Mouse (Mus musculus): ENCODE measurements around the gene Fndc7.

Gene Fndc7

GRCm38 (mm10) chr3:108889908-108890307 lies at the start of gene Fndc7:
Fndc7 (minus strand) TSS chr3:108890008.
- DNase-seq (ENCODE audit: inconsistent ontology term) = no peak

- DNase-seq (ENCODE audit: inconsistent ontology term) = no peak
These were observed 49.8 kb upstream of the Fndc7 start, which contains the start of gene Henmt1 for GRCm38 (mm10) chr3:108939573-108939972. Henmt1 (plus strand) TSS chr3:108939873.

- DNase-seq (ENCODE audit: inconsistent ontology term) = no peak
These were observed 48.9 kb upstream of the Fndc7 start for GRCm38 (mm10) chr3:108938691-108939090.

DNA sequence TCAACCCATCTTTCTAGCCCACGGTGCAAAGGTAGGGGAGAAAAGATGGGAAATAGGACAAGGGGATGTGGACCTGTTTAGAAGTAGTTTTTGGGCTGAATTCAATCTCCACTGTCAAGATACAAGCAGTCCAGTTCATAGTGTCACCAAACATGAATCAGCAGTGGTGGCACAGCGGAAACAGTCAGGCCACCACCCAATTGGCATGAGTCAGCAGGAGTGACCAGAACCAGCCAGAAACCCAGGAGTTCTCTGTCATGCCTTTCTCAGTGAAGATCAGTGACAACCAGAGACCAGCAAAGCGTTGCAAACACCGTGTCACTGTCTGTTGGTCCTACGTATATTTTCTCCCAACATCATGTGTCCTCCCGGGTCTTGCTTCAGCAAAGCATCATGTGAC lies 43.7 kb upstream of the Fndc7 start:
- DNase-seq (ENCODE audit: inconsistent ontology term) = no peak

DNA sequence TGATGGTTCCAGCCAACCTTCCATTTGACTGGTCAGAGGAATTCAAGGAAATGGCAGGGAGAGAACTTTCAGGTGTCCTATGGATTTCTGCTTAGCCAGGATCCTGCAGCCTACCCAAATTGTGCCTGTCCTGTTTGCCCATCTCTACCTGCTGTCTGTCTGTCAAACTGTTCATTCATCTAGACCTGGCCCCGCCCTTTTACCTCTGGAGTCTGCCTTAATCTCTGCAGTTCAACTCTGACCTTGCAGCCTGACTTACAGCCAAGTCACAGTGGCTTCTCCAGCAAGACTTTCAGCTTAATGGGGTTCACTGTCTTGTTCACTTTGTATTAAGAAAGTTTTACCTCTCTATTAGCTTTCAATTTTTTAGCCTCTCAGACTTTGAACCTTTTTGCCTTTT lies 36.5 kb upstream of the Fndc7 start:
- DNase-seq (ENCODE audit: inconsistent ontology term) = no peak

- DNase-seq (ENCODE audit: inconsistent ontology term) = no peak
These were observed 35.9 kb upstream of the Fndc7 start for GRCm38 (mm10) chr3:108925677-108926076.

DNA sequence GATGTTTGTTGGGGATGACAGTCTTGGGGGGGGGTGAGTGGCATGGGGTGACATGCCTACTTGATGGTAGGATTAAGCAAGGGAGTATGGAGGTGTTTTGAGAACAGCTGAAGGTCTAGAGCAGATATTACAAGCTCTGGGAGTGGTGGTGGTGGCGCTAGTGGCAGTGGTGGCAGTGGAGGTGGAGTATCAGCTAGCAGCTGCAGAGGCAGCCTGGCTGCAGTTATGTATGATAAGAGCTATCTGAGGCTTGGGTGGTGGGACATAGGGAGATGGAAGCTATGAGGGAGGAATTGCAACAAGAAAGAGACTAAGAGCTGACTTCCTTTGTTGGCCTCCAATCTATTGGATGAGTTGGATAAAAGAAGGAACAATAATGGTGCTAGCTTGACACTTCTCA lies 32.0 kb upstream of the Fndc7 start:
- DNase-seq (ENCODE audit: inconsistent ontology term) = no peak

DNA sequence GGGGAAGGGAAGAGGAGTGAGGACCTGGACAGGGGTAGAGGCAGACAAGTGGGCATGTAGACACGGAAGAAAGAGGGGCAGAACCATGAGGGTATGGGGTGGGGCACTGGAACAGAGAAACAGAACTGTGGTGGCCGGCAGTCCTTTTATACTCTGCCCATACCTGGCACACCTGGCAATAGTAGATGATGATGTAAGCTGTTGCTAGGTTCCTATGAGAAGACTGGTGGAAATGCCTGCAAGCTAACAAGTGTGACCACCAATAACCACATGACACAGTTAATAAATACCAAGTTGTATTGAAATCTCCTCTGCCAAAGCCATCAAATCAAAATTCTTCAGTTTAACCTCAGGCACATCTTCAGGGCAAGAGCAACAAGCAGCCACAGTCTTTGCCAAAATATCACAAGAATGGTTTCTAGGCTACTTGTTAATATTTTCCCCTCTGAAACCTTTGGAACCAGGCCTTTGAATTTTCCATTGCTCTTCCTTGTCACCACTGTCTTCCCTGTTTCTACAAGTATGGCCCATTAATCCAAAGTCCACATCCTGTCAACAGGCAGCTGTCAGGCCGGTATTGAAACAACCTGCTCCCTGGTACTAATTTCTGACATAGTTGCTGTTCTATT lies 30.7 kb upstream of the Fndc7 start:
- DNase-seq (ENCODE audit: inconsistent ontology term) = no peak

GRCm38 (mm10) chr3:108918852-108919251 lies 29.0 kb upstream of the Fndc7 start:
- DNase-seq (ENCODE audit: inconsistent ontology term) = no peak

GRCm38 (mm10) chr3:108917986-108918385 lies 28.2 kb upstream of the Fndc7 start:
- DNase-seq (ENCODE audit: inconsistent ontology term) = no peak

DNA sequence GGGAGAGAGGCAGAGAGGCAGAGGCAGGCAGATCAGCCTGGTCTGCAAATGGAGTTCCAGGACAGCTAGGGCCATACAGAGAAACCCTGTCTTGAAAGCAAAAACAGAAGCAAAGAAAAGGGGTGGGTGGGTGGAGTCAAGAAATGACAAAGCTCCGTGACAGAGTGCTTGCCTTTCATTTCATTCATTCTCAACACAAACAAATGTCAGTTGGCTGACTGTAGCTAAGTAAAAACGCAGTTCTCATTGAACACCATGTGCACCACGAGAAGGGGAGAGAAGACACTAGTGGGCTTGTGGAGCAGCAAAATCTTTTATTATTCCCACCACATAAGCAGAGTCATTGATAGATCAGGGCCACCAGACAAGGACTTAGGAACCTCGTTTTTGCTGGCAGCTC lies 27.0 kb upstream of the Fndc7 start:
- no peak for DNase-seq (ENCODE audit: inconsistent ontology term)

DNA sequence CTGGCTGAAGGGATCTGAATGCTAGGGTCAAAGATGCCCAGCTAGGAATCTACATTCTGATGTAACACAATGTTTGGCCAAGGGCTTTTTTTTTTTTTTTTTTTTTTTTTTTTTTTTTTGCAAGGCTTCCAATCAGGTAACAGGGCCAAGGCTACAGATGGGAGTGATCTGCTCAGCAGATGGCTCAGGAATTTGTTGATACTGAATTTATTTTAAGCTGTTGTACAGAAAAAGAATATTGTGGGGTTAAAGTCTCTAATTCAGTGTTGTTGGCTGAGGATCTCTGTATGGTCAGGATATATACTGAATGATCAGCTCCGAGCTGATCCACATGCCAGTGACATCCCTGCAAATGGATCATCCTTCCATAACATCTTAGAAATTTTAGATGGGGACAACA lies 26.2 kb upstream of the Fndc7 start:
- DNase-seq (ENCODE audit: inconsistent ontology term) = no peak

GRCm38 (mm10) chr3:108911548-108912413 lies 22.0 kb upstream of the Fndc7 start, which contains the start of gene Prpf38b:
Prpf38b (minus strand) TSS chr3:108911727.
- peak; percentile 95 for DNase-seq (ENCODE audit: inconsistent ontology term)

DNA sequence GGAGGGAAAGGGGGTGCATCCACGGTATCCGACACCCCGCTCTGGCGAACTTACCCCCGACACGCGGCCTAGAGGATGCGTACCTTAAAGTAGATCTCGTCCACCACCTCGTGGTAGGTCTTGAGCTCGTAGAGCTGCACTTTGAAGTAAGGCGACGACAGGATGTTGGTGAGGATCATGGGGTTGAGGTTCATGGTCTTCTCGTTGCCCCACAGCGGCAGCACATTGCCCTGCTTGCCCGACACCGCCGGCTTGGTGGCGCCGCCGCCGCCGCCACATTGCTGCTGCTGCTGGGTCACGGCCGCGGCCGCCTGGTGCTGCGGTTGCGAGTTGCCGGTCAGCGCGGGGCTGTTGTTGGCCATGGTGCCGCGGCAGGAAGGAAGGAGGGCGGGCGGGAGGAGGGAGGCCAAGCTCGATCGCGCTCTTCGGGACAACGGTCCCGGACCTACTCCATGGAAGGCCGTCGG lies 21.3 kb upstream of the Fndc7 start:
- peak; percentile 90 for DNase-seq (ENCODE audit: inconsistent ontology term)

- DNase-seq (ENCODE audit: inconsistent ontology term) = peak; percentile 22
These were observed 20.7 kb upstream of the Fndc7 start for GRCm38 (mm10) chr3:108910303-108911080.

DNA sequence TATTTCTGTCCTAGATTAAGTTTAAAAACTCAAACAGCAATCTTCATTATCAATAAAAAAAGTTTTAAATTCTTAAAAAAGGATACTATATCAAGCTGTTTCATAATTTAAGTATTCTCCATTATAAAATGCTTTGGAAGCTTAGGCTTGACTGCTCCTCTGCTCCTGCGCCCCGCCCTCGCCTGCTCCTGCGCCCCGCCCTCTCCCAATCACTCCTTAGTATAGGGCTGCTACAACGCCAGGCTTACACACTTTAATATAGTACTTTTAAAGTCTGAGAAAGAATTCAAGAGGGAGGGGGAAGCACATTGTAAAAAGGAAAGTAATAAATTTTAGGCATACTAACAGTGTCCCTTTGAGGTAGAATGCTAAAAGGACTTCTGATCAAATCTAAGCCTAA lies 13.1 kb upstream of the Fndc7 start:
- DNase-seq (ENCODE audit: inconsistent ontology term) = no peak

GRCm38 (mm10) chr3:108902038-108902437 lies 12.2 kb upstream of the Fndc7 start:
- no peak for DNase-seq (ENCODE audit: inconsistent ontology term)

DNA sequence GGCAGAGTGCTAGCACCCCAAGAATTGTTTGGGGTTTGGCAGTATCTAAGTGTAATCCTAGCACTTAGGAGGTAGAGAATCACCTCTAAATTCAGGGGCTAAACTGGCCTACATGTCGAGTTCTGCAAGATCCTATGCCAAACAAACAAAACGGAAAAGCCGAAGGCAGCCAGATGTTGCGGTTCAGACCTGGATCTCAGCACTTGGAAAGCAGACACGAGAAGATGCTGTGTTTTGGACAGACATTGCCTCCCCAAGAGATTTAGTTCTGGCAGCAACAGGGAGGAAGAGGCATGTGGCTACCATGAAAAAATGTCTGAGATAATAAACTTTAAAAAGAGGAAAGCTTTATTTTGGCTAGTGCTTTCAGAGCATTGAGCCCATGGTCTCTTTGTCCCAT lies 10.9 kb upstream of the Fndc7 start:
- no peak for DNase-seq (ENCODE audit: inconsistent ontology term)

DNA sequence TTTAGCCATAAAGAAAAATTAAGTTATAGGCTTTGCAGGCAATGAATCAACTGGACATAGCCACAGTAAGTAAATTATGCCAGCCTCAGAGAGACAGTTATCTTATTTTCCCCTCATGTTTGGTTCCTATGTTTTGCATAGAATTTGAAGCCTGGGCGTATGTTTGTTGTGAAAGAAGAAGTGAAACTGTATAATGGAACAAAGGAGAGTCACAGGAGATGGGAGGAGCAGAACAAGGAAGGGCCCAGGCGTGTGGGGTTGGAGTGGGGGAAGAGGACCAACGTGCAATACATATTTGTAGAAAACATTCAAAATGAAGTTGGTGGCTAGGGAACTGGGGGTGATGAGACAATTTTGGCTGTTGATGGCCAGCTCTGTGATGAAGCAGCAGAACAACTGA lies 10.3 kb upstream of the Fndc7 start:
- DNase-seq (ENCODE audit: inconsistent ontology term) = no peak

GRCm38 (mm10) chr3:108898640-108899039 lies 8.8 kb upstream of the Fndc7 start:
- DNase-seq (ENCODE audit: inconsistent ontology term) = no peak

DNA sequence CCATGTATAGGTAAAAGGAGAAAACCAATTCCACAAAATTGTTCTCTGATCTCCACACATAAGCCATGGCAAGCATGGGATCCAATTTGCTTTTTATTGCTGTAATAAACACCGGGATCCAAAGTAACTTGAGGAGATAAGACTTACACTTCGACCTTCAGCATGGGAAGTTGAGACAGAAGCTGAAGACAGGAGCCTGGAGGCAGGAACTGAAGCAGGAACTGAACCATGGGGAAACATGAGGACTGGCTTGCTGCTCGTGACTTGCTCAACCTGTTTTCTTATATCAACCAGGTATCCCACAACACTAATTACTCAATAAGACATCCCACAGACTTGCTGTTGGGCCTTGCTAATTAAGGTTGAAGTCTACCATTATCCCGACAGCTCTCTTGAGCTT lies 3.1 kb upstream of the Fndc7 start:
- no peak for DNase-seq (ENCODE audit: inconsistent ontology term)

- no peak for DNase-seq (ENCODE audit: inconsistent ontology term)
These were observed 2.3 kb upstream of the Fndc7 start for GRCm38 (mm10) chr3:108892080-108892479.
